In genomic region chr4:58986540-58987190, GRCm38 (mm10) we compare ENCODE assay signal across 8 mouse cellular contexts. TPM values are rescaled to one million over a fixed set of nuclear protein-coding genes. Genes with fewer than 3 reads are reported as not detected.
DNase-seq lines count a peak whose midpoint lies in the region; ATAC-seq lines count a peak whose summit lies in the region.

Gene Ptgr1, minus strand, starts transcription at chr4:58987119.

- peak within 1 kb of the TSS; percentile 42 for H3K4me3 ChIP-seq in hindbrain, embryonic 13.5 days

- no peaks in the 10 kb centered on the region for H3K27me3 ChIP-seq in hindbrain, embryonic 13.5 days

- peak within 1 kb of the TSS; percentile 70 for H3K4me2 ChIP-seq in hindbrain, embryonic 13.5 days

- H3K27ac ChIP-seq in hindbrain, embryonic 13.5 days: peak within 1 kb of the TSS; percentile 5; the same call in 1 of the 2 replicates

- 3% methylated on average over 28 of the region's 28 CpGs for WGBS in hindbrain, embryonic 13.5 days

- peak; percentile 73 for DNase-seq in Muller cell, postnatal 12 days (ENCODE audit: inconsistent ontology term)
- peak; percentile 83 to 85 for DNase-seq in cerebellum, postnatal 14 days
- peak; percentile 49 to 68 for DNase-seq in frontal cortex, postnatal 14 days (ENCODE audit: low spot score in 2 of 2)
- DNase-seq in layer of hippocampus, postnatal 25 days (ENCODE audit: extremely low spot score in 1 of 2, low spot score in 1 of 2): peak; percentile 68 to 81
- peak; percentile 84 for DNase-seq in lung, postnatal 25 days (ENCODE audit: low spot score)
- DNase-seq in retina, postnatal 7 days (ENCODE audit: low read depth, low spot score): peak; percentile 43
- peak; percentile 71 to 79 for DNase-seq in urinary bladder, adult 18-20 months (ENCODE audit: low spot score in 2 of 2)

- H3K4me1 ChIP-seq in hindbrain, embryonic 13.5 days (replicated peaks): peaks cover 10% of the 10 kb centered on the region

- no peaks in the 10 kb centered on the region for H3K9me3 ChIP-seq in hindbrain, embryonic 13.5 days

- no peaks in the 10 kb centered on the region for H3K36me3 ChIP-seq in hindbrain, embryonic 13.5 days

- peak; percentile 73 for ATAC-seq in hindbrain, embryonic 13.5 days (ENCODE audit: low FRiP score)

- peak within 1 kb of the TSS; percentile 40 for H3K9ac ChIP-seq in hindbrain, embryonic 13.5 days

RNA-seq across cellular contexts. Expression of gene Ptgr1, which starts in this region (rescaled TPM):
- polyA plus RNA-seq in hindbrain, embryonic 13.5 days (2015; fragmentation: Nextera tagmentation; extraction: Ambion mirVana): 5.0 and 6.1 TPM in 2 replicates
- total RNA-seq in layer of hippocampus, postnatal 25 days (2021): 1 to 10 TPM; 2.9 to 3.2 TPM

Comparison
In these comparisons a context has a peak if more than half of its experiments do, and no peak if none do; other contexts are left out.
1. Peak in every context shown above with its lines: DNase-seq, ATAC-seq, H3K4me3 ChIP-seq and H3K27ac ChIP-seq.